Mouse (Mus musculus) skeletal muscle tissue, adult 2 months (tissue): ENCODE measurements around the gene Ptdss2.

Experiments used
- DNase-seq: peaks from one replicate; pipeline ENCODE4 v3.0.0-alpha.2; 2012; ENCODE audit warnings: low read depth, low spot score

Gene Ptdss2

DNA sequence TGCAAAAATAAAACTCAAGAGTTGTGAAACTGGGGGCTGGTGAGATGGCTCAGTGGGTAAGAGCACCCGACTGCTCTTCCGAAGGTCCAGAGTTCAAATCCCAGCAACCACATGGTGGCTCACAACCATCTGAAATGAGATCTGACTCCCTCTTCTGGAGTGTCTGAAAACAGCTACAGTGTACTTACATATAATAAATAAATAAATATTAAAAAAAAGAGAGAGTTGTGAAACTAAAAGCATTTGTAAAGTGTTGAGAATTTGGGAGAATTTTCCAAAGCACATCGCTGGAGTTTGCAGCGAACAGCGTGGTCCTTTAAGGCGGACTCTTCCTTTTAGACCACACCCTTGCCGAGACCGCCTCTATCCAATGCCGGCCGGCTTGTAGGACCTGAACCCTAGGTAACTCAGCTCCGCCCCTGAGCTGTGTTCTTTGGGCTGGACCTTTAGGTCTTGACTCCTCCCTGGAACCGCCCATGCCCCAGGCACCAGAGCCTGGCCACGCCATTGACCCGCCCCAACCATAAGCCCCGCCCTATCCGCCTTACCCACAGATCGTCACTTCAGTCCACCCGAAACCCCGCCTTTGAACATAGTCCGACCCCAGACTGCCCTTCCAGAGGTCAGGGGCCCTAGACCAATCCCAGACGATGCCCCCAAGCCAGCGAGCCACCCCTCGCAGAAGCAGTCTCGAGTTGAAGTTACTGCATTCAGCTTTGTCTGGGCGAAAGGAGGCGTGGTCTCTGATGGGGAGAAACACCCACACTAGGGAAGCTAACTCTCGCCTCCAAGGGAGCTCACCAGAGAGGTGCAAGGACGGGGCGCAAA is 721 bp downstream of the Ptdss2 start:
- DNase-seq, result peak; percentile 89

DNA sequence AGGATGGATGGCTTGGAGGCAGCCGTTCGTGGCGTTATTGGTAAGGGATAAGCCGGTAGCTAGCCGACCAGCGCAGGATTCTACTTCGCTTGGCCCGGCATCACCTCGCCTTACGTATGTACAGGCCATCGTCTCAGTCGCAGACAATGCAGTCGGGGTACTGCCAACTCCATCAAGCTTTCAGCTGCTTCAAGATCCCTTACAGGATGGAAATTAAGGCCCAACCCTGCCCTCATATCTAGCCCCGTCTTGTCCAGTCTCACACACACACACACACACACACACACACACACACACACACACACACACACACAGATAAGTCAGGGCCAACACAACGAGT is 1.3 kb downstream of the Ptdss2 start:
- no peak for DNase-seq

- peak; percentile 81 for DNase-seq
These were observed 9.0 kb downstream of the Ptdss2 start for GRCm38 (mm10) chr7:141131024-141131820.

GRCm38 (mm10) chr7:141131904-141132755 is 9.9 kb downstream of the Ptdss2 start:
- no peak for DNase-seq

DNA sequence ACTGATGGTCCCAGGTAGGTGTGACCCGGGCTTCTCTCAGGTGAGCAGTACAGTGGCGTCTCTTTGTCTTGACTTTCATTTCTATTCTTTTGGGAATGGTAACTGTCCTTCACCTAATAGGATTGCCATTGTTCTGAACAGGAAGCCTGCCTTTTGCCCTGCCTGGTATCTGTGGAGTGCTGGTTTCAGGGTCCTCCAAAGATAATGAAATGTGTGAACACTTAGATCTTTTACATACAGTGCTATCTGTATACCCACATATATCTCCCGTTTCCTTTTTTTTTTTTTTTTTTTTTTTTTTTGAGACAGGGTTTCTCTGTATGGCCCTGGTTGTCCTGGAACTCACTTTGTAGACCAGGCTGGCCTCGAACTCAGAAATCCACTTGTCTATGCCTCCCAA is 19.1 kb downstream of the Ptdss2 start:
- DNase-seq, result no peak

- no peak for DNase-seq
These were observed 20.9 kb downstream of the Ptdss2 start for GRCm38 (mm10) chr7:141143112-141143511.

- no peak for DNase-seq
These were observed 21.7 kb downstream of the Ptdss2 start for GRCm38 (mm10) chr7:141143861-141144260.

DNA sequence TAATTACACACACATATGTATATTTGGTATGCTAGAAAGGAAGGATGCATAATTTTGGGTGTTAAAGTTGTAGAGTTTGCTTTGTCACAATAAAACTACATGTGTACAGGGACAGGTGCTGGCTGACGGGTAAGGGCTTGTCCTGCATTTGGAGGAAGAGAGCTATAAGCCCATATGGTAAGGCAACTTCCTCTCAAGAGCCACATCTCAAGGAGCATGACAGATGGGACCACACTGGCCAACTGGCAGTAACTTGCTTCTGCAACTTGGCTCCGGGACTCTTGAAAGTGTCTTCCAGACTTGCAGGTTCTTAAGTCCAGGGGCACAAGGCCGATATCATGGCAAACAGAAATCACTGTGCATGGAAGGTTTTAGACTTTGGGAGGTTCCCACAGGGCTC is 22.5 kb downstream of the Ptdss2 start:
- DNase-seq, result no peak

DNA sequence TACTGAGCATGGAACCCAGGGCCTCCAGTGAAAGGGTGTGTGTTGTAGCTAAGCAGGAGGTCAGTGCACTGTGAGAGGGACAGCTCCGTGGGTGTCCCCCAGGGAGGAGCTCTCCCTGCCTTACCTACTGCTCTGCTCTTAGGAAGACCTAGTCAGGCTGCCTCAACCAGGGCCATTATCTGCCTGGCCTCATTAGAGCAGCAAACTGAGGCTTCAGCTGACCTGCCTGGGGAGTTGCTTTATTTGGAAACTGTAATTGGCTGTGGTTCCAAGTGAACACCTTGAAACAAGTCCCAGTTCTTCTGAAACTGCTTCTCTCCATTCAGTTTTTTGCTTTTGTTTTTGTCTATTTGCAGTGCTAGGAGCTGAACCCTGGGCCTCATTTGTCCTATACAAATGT is 23.2 kb downstream of the Ptdss2 start:
- no peak for DNase-seq

DNA sequence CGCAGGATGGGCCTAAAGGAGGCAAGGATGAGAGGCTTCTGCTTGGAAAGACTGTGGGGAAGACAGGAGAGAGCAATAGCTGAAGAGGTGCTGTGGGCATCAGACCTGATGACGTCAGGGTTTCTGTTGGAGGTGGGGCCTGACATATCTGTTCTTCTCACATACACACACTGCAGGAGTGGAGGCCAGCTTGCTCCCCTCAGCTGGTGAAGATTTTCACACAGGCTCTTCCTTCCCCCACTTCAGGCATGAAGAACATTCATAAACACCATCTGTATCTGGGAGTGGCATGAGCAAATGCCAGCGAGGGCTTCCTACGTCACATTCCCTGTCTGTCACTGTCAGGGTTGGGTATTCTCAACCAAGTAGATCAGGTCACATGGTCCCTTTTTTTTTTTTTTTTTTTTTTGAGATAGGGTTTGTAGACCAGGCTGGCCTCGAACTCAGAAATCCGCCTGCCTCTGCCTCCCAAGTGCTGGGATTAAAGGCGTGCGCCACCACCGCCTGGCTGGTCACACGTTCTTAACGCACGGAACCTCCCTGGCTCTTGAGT is 23.9 kb downstream of the Ptdss2 start:
- no peak for DNase-seq

- no peak for DNase-seq
These were observed 24.9 kb downstream of the Ptdss2 start for GRCm38 (mm10) chr7:141147044-141147443.

DNA sequence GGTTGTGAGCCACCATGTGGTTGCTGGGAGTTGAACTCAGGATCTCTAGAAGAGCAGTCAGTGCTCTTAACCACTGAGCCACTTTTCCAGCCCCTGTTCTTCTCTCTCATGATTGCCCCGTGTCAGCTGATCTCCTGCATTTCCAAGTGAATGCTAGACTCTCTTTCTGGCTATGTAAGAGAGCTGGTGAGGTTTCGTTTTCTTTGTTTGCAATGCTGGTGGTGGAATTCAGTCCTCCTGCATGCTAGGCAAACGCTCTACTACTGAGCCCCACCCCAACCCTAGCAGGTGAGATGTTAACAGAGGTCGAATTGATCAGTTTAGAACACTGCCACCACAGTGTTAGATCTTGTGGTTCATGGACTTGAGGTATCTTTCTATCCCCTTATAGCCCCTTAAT is 26.5 kb downstream of the Ptdss2 start:
- no peak for DNase-seq

- DNase-seq, result no peak
These were observed 33.2 kb downstream of the Ptdss2 start for GRCm38 (mm10) chr7:141155362-141155761.

DNA sequence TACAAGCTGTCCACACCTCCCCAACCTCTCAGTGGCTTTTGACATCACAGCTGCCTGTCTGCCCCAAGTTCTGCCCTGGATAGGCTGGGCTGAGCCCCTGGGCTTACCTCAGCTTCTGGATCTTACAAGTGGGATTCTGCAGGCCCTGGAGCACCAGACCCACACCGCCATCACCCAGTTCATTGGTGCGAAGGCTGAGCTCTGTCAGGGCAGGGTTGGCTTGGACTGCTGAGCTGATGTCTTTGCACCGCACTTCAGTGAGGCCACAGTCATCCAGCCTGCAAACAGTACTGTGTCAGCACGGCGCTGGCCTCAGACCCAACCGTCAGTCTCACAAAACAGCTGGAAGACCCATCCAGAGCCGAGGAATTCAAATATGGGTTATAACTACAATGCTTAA is 42.2 kb downstream of the Ptdss2 start:
- no peak for DNase-seq

- no peak for DNase-seq
These were observed 42.7 kb downstream of the Ptdss2 start for GRCm38 (mm10) chr7:141164850-141165249.

DNA sequence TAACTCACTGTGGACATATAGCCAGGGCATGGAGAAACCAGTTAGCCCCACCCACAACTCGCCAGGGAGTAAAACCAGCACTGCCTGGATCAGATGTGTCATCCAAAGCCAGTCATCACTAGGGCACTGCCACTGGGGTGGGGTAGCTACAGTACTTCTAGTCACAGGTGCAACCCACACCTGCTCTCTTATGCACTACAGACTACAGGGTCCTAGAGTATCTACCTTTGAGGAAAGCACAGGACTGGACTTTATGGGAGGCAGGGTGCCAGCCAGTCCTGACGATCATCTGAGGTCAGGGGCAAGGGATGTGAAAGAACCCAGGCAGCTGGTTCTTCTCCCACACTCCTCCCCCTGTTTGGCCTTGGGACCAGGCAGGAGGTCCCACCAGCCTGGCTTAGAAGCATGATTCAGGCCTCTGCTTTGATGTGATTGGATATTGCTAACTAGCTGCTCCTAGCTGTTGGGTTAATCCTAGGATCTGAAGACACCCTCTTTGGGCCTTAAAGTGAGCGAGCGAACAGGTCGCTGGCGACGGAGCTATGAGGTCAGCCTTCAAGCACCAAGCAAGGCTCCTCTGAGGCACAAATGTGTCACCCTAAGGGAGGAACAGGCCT is 45.8 kb downstream of the Ptdss2 start:
- no peak for DNase-seq

GRCm38 (mm10) chr7:141168518-141168953 is 46.4 kb downstream of the Ptdss2 start:
- DNase-seq, result peak; percentile 58

GRCm38 (mm10) chr7:141169300-141169699 is 47.1 kb downstream of the Ptdss2 start:
- DNase-seq, result no peak

DNA sequence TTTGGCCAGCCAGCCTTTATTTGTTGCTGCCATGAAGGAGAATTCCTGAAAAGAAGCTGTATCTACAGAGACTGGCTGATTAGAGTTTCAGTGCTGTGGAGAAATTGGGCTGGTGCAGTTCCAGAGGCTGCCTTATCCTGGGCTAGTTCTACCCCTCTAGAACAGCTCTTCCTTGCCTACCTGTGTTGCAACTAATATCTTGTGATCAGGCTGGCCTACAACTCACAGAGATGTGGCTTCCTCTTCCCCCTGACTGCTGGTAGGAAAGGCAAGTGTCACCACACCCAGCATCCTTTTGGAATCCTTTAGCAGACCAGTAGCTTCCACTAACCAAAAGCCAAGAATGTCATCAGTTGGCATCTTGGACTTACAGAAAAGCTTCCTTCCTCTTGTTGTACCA is 47.7 kb downstream of the Ptdss2 start:
- DNase-seq, result no peak

- DNase-seq, result peak; percentile 89
These were observed 50.2 kb downstream of the Ptdss2 start, which contains the start of gene Rnh1 for GRCm38 (mm10) chr7:141172116-141173006. Gene Rnh1 (minus strand): TSS chr7:141172857.
